Mouse (Mus musculus): ENCODE measurements at regions not wholly inside any gene's neighbourhood (a gene's known extent, or its start where the extent isn't known, plus 50 kb on each side); places are given as distances from the start of the nearest gene placed in this dataset.

GRCm38 (mm10) chr5:4499036-4499435, 258.8 kb downstream of the Fzd1 start:
- no peak for DNase-seq (ENCODE audit: low spot score)

GRCm38 (mm10) chr5:4498425-4498824, 259.4 kb downstream of the Fzd1 start:
- DNase-seq (ENCODE audit: low spot score): no peak

- no peak for DNase-seq (ENCODE audit: low spot score)
Observed at GRCm38 (mm10) chr5:4496907-4497200, 261.0 kb downstream of the Fzd1 start.

DNA sequence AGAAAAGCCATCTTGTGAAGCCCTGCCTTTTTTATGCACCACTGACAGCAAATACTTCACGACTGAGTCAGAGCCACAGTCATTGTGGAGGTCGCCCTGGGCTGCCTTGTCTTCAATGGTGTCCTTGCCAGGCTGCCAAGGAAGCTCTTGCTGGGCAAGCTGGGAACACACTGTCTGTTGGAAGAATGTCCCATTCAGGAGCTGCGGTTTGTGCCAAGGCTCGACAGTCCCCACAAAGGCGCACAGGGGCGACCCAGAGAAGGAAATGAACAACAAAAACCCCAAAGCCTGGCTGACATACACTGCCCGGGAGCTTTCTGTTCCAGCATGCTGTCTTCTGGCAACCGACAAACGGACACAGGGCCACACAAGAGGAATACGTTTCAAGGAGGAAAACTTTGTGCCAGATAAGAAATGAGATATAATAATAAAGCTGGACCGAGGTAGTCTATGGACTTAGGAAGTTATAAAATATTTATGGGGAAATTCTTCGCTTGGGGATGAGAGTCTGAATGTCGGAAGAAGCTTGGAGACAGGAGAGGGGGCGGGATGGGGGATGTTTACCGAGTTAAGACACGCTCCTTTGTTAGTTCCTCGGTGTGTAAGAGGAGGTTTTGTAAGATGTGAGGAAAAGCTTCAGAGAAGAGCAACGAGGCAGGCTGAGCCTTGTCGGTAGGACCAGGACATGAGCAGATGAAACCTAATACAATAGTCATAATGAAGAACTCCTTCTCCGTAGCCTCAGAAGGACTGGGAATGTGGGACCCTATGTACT, 261.5 kb downstream of the Fzd1 start:
- DNase-seq (ENCODE audit: low spot score): peak; percentile 54

- DNase-seq (ENCODE audit: low spot score): no peak
Observed at GRCm38 (mm10) chr5:4495482-4495881, 262.4 kb downstream of the Fzd1 start.

- no peak for DNase-seq (ENCODE audit: low spot score)
Observed at GRCm38 (mm10) chr5:4486391-4487132, 271.3 kb downstream of the Fzd1 start.

- no peak for DNase-seq (ENCODE audit: low spot score)
Observed at GRCm38 (mm10) chr5:4485542-4486390, 272.1 kb downstream of the Fzd1 start.

DNA sequence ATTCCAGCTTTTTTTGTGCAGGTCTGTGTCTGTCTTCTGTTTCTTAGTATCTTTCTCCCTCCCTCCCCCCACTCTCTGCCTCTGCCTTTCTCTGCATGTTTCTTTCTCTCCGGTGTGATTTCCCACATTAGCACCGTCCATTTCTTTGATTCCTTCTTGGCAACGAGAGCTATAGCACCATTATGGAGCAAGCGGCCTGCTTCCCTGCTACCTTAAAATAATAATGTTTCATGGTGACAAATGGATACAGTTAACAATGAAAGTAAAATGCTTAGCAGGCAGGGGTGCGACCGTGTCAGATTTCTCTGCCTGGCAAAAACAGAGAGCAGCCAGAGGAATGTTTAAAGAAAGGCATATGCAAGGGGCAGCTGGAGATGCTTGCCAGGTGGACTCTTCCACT, 273.1 kb downstream of the Fzd1 start:
- no peak for DNase-seq (ENCODE audit: low spot score)

DNA sequence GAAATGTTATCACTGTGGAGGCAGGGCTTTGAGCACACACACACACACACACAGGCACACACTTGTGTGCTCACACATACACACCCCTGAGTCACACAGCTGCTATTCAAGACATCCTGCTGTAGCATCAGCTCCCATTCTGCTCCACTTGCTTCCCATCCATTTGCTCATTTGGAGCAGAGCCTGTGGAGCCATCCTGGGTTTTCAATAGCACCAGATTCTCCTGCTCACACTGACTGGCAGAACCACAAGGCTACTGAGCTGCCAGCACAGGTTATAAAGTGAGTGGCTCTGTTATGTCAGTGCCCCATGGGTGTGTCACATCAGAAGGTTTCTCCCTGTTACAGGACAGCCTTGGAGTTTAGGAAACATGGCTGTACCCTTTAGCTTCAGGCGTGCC, 273.7 kb downstream of the Fzd1 start:
- no peak for DNase-seq (ENCODE audit: low spot score)

DNA sequence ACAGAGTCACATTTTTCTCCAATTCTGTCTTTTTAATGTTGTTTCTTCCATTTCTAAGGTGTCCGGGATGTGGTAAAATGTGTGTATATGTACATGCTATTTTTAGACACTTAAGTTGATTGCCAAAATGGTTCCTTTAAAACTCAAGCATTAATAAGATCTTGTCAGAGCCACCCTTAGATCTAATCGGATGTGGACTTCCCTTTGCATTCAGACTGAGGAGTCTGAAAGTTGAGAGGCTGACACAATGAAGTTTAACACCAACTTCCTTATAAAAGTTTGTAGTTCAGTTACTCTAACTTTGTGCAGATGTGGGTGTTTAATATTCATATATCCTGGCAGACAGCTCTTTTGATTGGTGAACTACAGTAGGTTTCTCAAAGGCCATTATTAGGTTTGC, 282.1 kb downstream of the Mterf1b start:
- DNase-seq (ENCODE audit: low spot score): no peak
